Mouse (Mus musculus) hindbrain, embryonic 14.5 days (tissue): Measurements from ENCODE around the gene Dcaf7. TPM values are rescaled to one million over a fixed set of nuclear protein-coding genes. Genes with fewer than 3 reads are reported as not detected.
"Not testable (repeated sequence)": the region's sequence is repeated elsewhere in the genome, so short reads cannot be mapped to it uniquely, and the experiment has no call there.

Experiments
- ATAC-seq: fragments of 200-750 bp; cut with Nextera tagmentation; 2 replicates; pipeline ENCODE4 v1.8.0; 2017; ENCODE audit warnings: moderate number of reproducible peaks, mild to moderate bottlenecking, moderate TSS enrichment, moderate library complexity; ENCODE audit not compliant: low FRiP score
- DNase-seq: peaks from one replicate; pipeline ENCODE4 v3.0.0-alpha.2; 2015; ENCODE audit warnings: low spot score
- H3K27ac ChIP-seq: fragments of 300-500 bp; sonication (generic); 2 replicates; pipeline ENCODE4 v1.5.1; 2014; ENCODE audit warnings: mild to moderate bottlenecking, moderate library complexity
- H3K27me3 ChIP-seq: fragments of 300-500 bp; sonication (generic); 2 replicates; pipeline ENCODE4 v1.6.1; 2014; ENCODE audit warnings: mild to moderate bottlenecking, low read length, mixed read lengths; ENCODE audit not compliant: control insufficient read depth, insufficient read depth
- H3K36me3 ChIP-seq: fragments of 300-500 bp; sonication (generic); replicated peaks from 2 replicates; pipeline ENCODE4 v1.6.1; 2014; ENCODE audit not compliant: control insufficient read depth, insufficient read depth
- H3K4me1 ChIP-seq: fragments of 300-500 bp; sonication (generic); replicated peaks from 2 replicates; pipeline ENCODE4 v1.6.1; 2014; ENCODE audit warnings: antibody characterized with exemption, low read length, mixed read lengths; ENCODE audit not compliant: control insufficient read depth, insufficient read depth
- H3K4me2 ChIP-seq: fragments of 300-500 bp; sonication (generic); replicated peaks from 2 replicates; pipeline ENCODE4 v1.6.1; 2014; ENCODE audit warnings: mild to moderate bottlenecking, moderate library complexity
- H3K4me3 ChIP-seq: fragments of 300-500 bp; sonication (generic); replicated peaks from 2 replicates; pipeline ENCODE4 v1.5.1; 2014; ENCODE audit warnings: mild to moderate bottlenecking, low read length
- H3K9ac ChIP-seq: fragments of 300-500 bp; sonication (generic); 2 replicates; pipeline ENCODE4 v1.6.1; 2014
- H3K9me3 ChIP-seq: fragments of 300-500 bp; sonication (generic); 2 replicates; pipeline ENCODE4 v1.6.1; 2016; ENCODE audit warnings: low read length; ENCODE audit not compliant: control insufficient read depth
- WGBS: fragments of 180-500 bp; shearing (Covaris S2); extraction: QIAGEN DNeasy Blood & Tissue Kit; methylation state at CpG from one replicate; pipeline ENCODE4 v1.1.7; 2014; 5-methylcytosine and 5-hydroxymethylcytosine counted together
- polyA plus RNA-seq: library from polyadenylated mRNA; unstranded; fragments of >200 nt; fragmentation: Nextera tagmentation; extraction: Ambion mirVana; gene quantifications from 2 replicates; pipeline ENCODE4 v1.2.1, GENCODE M21; 2014

Dcaf7 gene
- polyA plus RNA-seq, 1 experiment from 2014 or later: 156 TPM

DNA sequence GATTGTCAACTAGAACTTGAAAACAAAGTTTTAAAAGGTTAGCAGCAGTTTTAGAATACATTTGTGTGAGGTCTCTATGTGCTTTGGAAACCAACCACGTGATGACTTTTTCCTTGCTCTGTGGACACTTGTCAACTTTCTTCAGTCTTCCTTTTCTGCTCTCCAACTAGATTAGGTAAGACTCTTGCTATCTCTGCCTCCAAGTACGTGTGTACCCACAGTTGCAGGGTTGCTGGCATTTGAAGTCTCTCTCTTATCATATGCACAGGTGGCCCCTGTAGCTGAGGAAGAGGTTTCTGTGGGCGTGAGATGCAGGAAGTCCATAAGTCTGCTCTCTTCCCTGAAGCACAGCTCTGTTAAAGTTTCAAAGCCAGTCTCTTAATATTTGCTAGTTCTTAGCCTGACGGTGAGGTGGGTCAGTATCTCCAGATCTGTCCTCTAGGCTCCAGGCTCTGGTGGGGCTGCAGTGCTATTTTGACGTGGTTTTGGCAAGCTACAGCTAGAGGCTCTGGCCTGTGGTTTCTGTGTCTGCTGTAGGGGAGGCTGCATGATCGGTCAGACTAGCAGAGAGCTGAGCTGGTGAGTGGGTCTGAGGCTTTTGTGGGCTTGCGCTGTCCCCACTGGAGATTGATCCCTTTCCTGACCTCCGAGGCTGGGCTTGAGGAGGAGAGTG lies 20.3 kb downstream of the Dcaf7 start:
- H3K36me3 ChIP-seq: peaks cover 83% of the 10 kb centered on the region
- no peak overlapping the region for H3K4me3 ChIP-seq
- no peak overlapping the region for H3K4me2 ChIP-seq
- H3K4me1 ChIP-seq: no peaks in the 10 kb centered on the region
- no peaks in the 10 kb centered on the region for H3K27me3 ChIP-seq
- no peak overlapping the region for H3K9ac ChIP-seq
- H3K27ac ChIP-seq: no peak overlapping the region
- H3K9me3 ChIP-seq: no peaks in the 10 kb centered on the region
- 95% methylated on average over 8 of the region's 8 CpGs for WGBS
- DNase-seq (no peak), ATAC-seq (no peak)

DNA sequence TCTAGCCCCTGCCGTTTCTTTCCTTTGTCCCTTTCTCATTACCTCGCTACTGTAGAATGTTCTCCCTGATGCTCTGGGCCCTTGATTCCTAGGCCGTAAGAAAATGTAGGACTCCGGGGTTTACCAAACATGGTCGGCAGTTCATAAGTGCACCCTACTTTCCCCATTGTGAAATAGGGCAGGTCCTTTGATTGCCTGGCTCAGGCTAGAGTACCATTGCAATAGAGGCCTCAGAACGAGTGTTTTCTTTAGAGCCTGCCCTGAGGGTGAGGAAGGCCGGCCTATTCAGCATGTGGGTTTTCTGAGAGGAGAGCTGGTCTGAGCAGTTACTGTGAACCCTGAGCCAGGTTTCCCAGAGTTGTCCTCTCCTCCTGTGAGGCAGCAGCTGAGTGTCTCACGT lies 21.3 kb downstream of the Dcaf7 start:
- no peak overlapping the region for H3K4me3 ChIP-seq
- 88% methylated on average over 8 of the region's 8 CpGs for WGBS
- no peak overlapping the region for H3K4me2 ChIP-seq
- H3K9me3 ChIP-seq: no peaks in the 10 kb centered on the region
- H3K27me3 ChIP-seq: no peaks in the 10 kb centered on the region
- no peak overlapping the region for H3K9ac ChIP-seq
- H3K36me3 ChIP-seq: peaks cover 72% of the 10 kb centered on the region
- H3K27ac ChIP-seq: no peak overlapping the region
- no peak for DNase-seq
- H3K4me1 ChIP-seq: no peaks in the 10 kb centered on the region
- ATAC-seq: no peak

DNA sequence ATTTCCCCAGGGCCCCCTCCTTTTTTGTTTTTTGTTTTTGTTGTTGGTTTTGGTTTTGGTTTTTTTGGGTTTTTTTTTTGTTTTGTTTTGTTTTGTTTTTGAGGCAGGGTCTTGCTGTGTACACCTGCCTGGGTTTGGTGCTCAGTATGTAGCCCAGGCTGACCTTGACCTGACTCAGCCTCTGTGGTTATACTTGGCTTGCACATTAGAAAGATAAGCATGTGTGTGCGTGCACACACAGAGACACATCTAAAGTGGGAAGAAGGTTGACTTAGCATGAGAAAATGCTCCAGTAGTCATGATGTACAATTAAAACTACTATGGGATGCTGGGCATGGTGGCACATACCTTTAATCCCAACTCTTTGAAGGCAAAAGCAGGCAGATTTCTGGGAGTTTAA lies 23.9 kb downstream of the Dcaf7 start:
- H3K9ac ChIP-seq: no peak overlapping the region
- WGBS: 91% methylated on average over 1 of the region's 1 CpGs
- 0 out of 2 replicates have a peak, but pooled peaks cover 4% of the 10 kb centered on the region for H3K4me1 ChIP-seq
- DNase-seq: no peak
- ATAC-seq: no peak
- H3K9me3 ChIP-seq: no peaks in the 10 kb centered on the region
- H3K4me3 ChIP-seq: no peak overlapping the region
- no peak overlapping the region for H3K4me2 ChIP-seq
- peaks cover 47% of the 10 kb centered on the region for H3K36me3 ChIP-seq
- H3K27me3 ChIP-seq: no peaks in the 10 kb centered on the region
- no peak overlapping the region for H3K27ac ChIP-seq

DNA sequence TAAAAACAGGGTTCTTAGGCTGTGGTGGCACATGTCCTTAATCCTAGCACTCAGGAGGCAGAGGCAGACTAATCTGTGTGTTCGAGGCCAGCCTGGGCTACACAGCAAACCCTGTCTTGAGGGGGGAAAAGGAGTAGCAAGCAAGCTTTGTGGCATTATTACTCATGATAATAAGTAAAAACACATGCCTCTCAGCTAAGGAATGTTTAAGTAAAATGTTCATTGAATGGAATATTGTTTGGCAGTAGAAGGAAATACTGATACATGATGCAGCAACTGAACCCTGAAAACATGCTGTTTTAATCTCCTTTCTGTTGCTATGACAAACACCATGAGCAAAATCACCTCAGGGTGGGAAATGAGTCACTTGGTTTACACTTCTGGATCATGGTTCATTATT lies 24.6 kb downstream of the Dcaf7 start:
- no peak for ATAC-seq
- 86% methylated on average over 1 of the region's 1 CpGs for WGBS
- no peaks in the 10 kb centered on the region for H3K27me3 ChIP-seq

DNA sequence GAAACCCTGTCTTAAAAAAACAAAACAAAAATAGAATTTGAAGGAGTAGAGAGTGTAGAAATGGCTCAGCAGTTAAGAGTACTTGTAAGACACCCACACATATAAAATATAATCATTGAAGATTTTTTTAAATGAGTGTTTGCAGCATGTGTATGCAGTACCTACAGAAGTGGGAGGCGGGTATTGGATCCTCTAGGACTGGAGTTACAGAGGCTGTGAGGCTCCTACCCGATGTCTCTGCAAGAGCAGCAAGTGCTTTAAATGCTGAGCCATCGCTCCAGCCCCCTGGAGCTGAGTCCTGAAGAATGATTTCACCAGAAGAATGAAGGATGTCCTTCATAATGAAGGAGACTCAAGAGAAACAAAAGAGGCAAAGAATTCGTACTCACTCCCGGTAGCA lies 27.1 kb downstream of the Dcaf7 start:
- WGBS: 82% methylated on average over 5 of the region's 5 CpGs
- ATAC-seq: no peak

More for the DNA sequence above, 24.6 kb downstream of the Dcaf7 start:
- Histone ChIP-seq H3K27ac (no peak overlapping the region), H3K4me2 (no peak overlapping the region), H3K4me1 (peaks cover 4% of the 10 kb centered on the region; the same call in 1 of the 2 replicates), H3K4me3 (no peak overlapping the region), H3K9me3 (no peaks in the 10 kb centered on the region), H3K36me3 (peaks cover 39% of the 10 kb centered on the region), H3K9ac (no peak overlapping the region)
- no peak for DNase-seq

DNA sequence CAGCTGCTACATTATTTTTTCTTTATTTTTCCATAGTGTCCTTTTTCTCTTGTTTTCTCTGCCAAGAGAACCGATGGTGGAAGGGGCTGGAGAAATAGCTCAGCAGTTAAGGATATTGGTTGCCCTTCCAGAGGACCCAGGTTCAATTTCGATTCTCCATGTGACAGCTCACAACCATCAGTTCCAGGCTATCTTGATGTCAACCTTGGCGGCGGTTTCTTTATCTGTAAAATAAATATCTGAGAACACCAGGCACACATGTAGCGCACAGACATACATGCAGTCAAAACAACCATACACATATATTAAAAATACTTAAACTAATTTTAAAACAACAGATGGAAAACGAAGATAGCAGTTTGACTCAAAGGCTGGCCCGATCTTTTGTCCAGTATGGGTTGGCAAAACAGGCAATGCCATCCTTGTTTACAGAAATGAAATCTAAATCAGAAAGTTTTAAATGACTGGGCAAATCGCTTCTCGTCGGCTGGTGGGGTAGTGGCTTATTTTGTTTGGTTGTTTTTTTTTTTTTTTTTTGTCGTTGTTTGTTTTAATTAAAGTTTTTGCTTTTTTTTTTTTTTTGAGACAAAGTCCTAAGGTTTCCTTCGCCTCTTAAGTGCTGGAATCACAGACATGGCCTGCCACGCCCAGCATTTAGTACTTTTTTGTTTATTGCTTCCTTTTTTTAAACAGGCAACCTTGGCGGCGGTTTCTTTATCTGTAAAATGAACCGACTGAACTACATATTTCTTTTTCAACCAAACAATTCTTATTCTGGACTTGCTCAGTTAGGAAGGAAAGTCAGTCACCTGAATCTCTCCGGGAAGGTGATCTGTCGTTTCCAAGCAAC lies 28.6 kb downstream of the Dcaf7 start:
- Histone ChIP-seq H3K27me3 (no peaks in the 10 kb centered on the region), H3K4me1 (peaks cover 9% of the 10 kb centered on the region; the same call in 1 of the 2 replicates), H3K4me3 (peak overlapping the region; percentile 80), H3K9me3 (no peaks in the 10 kb centered on the region), H3K27ac (peak overlapping the region; percentile 86; the same call in 1 of the 2 replicates), H3K9ac (peak overlapping the region; percentile 87; the same call in 1 of the 2 replicates), H3K4me2 (peak overlapping the region; percentile 93), H3K36me3 (peaks cover under 1% of the 10 kb centered on the region; the same call in 1 of the 2 replicates)
- DNase-seq (no peak), ATAC-seq (no peak)
- WGBS: 45% methylated on average over 18 of the region's 18 CpGs

More for the DNA sequence above, 27.1 kb downstream of the Dcaf7 start:
- Histone ChIP-seq H3K4me2 (no peak overlapping the region), H3K27ac (no peak overlapping the region), H3K4me1 (peaks cover 9% of the 10 kb centered on the region; the same call in 1 of the 2 replicates), H3K4me3 (no peak overlapping the region), H3K27me3 (no peaks in the 10 kb centered on the region), H3K9ac (no peak overlapping the region), H3K9me3 (no peaks in the 10 kb centered on the region), H3K36me3 (peaks cover 16% of the 10 kb centered on the region)
- no peak for DNase-seq

DNA sequence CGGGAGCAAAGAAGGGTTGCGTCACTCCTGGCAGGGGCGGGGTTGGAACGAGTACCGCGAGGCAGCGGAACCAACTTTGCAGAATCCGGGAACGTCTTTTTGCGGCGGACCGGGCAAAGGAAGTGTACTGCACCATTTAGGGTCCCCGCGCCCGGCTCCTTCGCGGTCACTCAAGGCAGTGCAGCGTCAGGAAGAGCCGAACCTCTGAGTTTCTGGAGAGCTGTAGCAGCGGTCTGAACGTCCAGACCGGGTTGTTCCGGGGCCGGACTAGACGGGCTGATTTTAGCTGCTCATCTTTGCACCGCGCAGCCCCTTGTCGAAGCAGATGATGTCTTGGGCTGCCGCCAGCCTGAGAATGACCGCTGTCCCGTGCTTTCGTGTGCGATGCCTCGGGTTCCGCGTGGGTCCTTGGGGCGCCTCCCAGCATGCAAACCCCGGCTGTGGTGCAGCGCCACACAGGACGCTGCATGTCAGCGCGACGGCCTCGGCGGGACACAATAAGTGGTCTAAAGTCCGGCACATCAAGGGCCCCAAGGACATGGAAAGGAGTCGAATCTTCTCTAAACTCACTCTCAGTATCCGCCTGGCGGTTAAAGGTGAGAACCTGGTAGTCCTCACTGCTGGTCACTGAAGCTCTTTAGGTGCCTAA lies 29.4 kb downstream of the Dcaf7 start, which contains the start of gene Taco1:
Gene Taco1 (plus strand): TSS at position 139 of the 649 bp plus-strand sequence.
- Histone ChIP-seq H3K4me2 (peak within 1 kb of the TSS; percentile 93), H3K27ac (peak within 1 kb of the TSS; percentile 86), H3K27me3 (no peaks in the 10 kb centered on the region), H3K9ac (peak within 1 kb of the TSS; percentile 87), H3K4me1 (peaks cover 9% of the 10 kb centered on the region; the same call in 1 of the 2 replicates), H3K36me3 (peaks cover 6% of the 10 kb centered on the region; the same call in 1 of the 2 replicates), H3K4me3 (peak within 1 kb of the TSS; percentile 80), H3K9me3 (no peaks in the 10 kb centered on the region)
- ATAC-seq: peak; percentile 97
- DNase-seq: peak; percentile 95
- WGBS: under 1% methylated on average over 49 of the region's 49 CpGs

DNA sequence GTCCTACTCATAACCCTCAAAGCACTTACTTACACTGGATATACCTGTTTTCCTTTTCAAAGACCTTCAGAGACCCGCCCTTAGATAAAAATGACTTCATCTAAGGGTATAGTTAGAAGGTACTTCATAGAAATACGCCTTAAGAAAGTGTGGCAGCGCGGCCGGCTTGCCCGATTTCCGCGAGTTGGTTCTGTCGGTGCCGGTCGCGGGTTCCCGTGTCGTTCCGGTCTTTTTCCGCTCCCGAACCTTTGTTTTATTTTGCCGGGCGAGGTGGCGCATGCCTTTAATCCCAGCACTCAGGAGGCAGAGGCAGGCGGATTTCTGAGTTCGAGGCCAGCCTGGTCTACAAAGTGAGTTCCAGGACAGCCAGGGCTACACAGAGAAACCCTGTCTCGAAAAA lies 29.9 kb downstream of the Dcaf7 start:
- Histone ChIP-seq H3K4me2 (peak overlapping the region; percentile 93), H3K4me3 (peak overlapping the region; percentile 80), H3K27ac (peak overlapping the region; percentile 86), H3K9ac (peak overlapping the region; percentile 87)
- H3K9me3 ChIP-seq, ATAC-seq, H3K27me3 ChIP-seq, H3K4me1 ChIP-seq, H3K36me3 ChIP-seq: not testable (repeated sequence)
- 15% methylated on average over 23 of the region's 23 CpGs for WGBS
- DNase-seq: peak; percentile 73

DNA sequence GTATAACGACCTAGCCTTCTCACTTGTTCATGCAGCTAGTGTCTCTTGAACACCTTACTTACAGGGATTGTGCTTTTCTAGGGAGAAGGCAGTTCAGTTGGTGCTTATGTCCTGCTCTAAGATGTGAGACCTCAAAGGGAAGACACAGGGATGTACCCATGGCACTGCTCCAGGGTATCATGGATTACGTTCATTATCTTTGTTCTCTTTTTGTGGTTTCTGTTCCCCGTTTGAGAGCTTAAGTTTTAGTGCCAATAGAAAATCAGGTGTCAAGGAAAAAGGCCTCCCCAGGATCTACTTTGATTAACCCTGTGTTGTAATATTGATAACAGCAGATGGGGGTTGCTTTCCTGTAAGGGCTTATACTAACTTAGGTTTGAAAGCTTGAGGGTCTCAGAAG lies 37.1 kb downstream of the Dcaf7 start:
- WGBS: 88% methylated on average over 3 of the region's 3 CpGs
- no peak overlapping the region for H3K27ac ChIP-seq
- H3K4me3 ChIP-seq: no peak overlapping the region
- no peak overlapping the region for H3K9ac ChIP-seq
- H3K9me3 ChIP-seq: no peaks in the 10 kb centered on the region
- no peak for DNase-seq
- H3K4me1 ChIP-seq: no peaks in the 10 kb centered on the region
- no peak overlapping the region for H3K4me2 ChIP-seq
- ATAC-seq: no peak
- peaks cover 28% of the 10 kb centered on the region for H3K36me3 ChIP-seq
- H3K27me3 ChIP-seq: no peaks in the 10 kb centered on the region
